Mouse (Mus musculus): ENCODE measurements around the gene Gkap1. TPM values are rescaled to one million over a fixed set of nuclear protein-coding genes. Genes with fewer than 3 reads are reported as not detected.

Gene Gkap1
- total and polyA plus RNA-seq, 2 experiments = 3.5 to 14.9 TPM

DNA sequence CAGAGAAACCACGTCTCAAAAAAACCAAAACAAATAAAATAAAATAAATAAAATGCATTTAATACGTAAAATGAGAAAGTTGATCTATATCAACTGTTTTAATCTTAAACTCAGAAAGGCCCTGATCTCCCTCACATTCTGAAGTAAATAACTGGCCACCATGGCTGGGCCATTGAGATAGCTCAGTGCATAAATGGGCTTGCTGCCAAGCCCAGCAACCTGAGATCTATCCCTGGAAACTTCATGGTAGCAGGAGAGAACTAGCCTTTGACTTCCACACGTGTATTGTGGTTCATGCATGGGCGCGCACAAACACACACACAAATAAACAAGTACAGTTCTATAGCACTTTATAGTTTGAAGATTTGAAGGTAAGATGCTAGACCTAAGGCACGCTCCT lies 74.2 kb downstream of the Gkap1 start:
- no peak for DNase-seq (ENCODE audit: extremely low read depth, low read depth, low spot score)
- WGBS = 70% methylated on average over 6 of the region's 6 CpGs

DNA sequence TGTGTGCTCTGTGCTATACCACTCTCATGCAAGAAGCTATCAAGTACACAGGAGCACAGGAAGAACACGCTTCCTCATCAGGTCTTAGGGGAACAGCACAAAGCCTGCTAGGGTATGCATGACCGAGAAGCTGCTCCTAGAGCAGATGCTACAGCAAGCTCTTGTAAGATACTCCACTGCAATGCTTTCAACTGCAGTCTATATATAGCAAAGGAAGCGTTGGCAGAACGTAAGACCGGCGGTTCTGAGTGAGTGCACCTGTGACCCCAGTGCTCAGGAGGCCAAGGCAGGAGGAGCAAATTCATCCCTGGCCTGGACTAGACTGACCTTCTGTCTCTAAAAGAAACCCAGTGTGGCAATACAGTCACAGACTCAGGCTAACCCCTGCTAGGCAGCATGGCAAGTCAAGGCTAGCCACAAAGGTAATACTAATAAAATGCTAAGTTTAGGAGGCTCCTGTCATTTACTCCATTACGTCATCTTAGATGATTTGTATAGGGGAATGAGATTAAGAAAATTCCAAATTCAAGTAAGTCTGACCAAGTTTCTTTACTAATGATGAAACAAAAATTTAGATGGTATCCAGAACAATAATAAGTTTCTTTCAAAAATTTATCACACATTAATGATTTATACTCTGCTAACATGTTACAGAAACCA lies 77.4 kb downstream of the Gkap1 start:
- peaks cover 39% of the 10 kb centered on the region for H3K79me2 ChIP-seq (ENCODE audit: control insufficient read depth, insufficient read depth, low read length)
- no peak overlapping the region for H3K9ac ChIP-seq (ENCODE audit: low read depth, low read length)
- H3K27ac ChIP-seq (replicated peaks; ENCODE audit: insufficient read depth, low read depth, low read length) = no peak overlapping the region
- 56% methylated on average over 7 of the region's 7 CpGs for WGBS
- no peak overlapping the region for H3K4me3 ChIP-seq (ENCODE audit: insufficient read depth, low read depth, low read length)
- peaks cover 13% of the 10 kb centered on the region; the same call in 1 of the 2 replicates for H3K36me3 ChIP-seq (ENCODE audit: control insufficient read depth, insufficient read depth, low read length)
- no peak for TF ChIP-seq POLR2A (IDR thresholded peaks at IDR 0.05; ENCODE audit: extremely low read depth, insufficient read depth, low read length)
- TF ChIP-seq CTCF (IDR thresholded peaks at IDR 0.05; ENCODE audit: low read depth, low read length) = no peak
- peaks cover 23% of the 10 kb centered on the region for H3K4me1 ChIP-seq (ENCODE audit: control insufficient read depth, insufficient read depth, low read length)
- no peaks in the 10 kb centered on the region for H3K27me3 ChIP-seq (ENCODE audit: control insufficient read depth, insufficient read depth, low read length)
- peak; percentile 72 for DNase-seq (ENCODE audit: extremely low read depth, low read depth, low spot score)

More for the DNA sequence above, 74.2 kb downstream of the Gkap1 start:
- H3K4me3 ChIP-seq (ENCODE audit: insufficient read depth, low read depth, low read length) = no peak overlapping the region
- H3K27ac ChIP-seq (replicated peaks; ENCODE audit: insufficient read depth, low read depth, low read length) = no peak overlapping the region
- peaks cover 55% of the 10 kb centered on the region for H3K79me2 ChIP-seq (ENCODE audit: control insufficient read depth, insufficient read depth, low read length)
- TF ChIP-seq POLR2A (IDR thresholded peaks at IDR 0.05; ENCODE audit: extremely low read depth, insufficient read depth, low read length) (no peak), CTCF (IDR thresholded peaks at IDR 0.05; ENCODE audit: low read depth, low read length) (no peak)
- H3K36me3 ChIP-seq (ENCODE audit: control insufficient read depth, insufficient read depth, low read length) = peaks cover 2% of the 10 kb centered on the region; the same call in 1 of the 2 replicates
- H3K27me3 ChIP-seq (ENCODE audit: control insufficient read depth, insufficient read depth, low read length) = no peaks in the 10 kb centered on the region
- no peak overlapping the region for H3K9ac ChIP-seq (ENCODE audit: low read depth, low read length)
- peaks cover 27% of the 10 kb centered on the region for H3K4me1 ChIP-seq (ENCODE audit: control insufficient read depth, insufficient read depth, low read length)

DNA sequence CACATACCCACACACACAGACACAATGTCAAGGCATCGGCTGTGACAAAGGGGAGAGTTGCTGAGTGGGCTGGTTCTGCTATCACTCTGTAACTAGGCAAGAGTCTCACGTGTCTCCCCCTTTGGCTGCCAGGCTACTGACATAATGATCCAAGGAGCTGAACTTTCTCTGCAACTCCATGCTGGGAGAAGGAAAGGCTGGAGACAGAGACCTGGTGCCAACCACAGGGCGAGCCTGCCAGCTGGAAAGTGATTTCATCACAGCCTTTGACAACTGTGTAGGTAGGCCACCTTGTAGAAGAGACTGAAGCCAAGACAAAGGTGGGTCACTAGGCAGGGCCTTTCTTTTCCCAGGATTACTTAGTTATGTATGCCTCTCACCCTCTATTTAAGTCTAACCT lies 78.3 kb downstream of the Gkap1 start:
- Histone ChIP-seq H3K27ac (replicated peaks; ENCODE audit: insufficient read depth, low read depth, low read length) (no peak overlapping the region), H3K27me3 (ENCODE audit: control insufficient read depth, insufficient read depth, low read length) (no peaks in the 10 kb centered on the region), H3K4me1 (ENCODE audit: control insufficient read depth, insufficient read depth, low read length) (peaks cover 20% of the 10 kb centered on the region), H3K36me3 (ENCODE audit: control insufficient read depth, insufficient read depth, low read length) (peaks cover 17% of the 10 kb centered on the region; the same call in 1 of the 2 replicates), H3K9ac (ENCODE audit: low read depth, low read length) (no peak overlapping the region), H3K4me3 (ENCODE audit: insufficient read depth, low read depth, low read length) (no peak overlapping the region), H3K79me2 (ENCODE audit: control insufficient read depth, insufficient read depth, low read length) (peaks cover 32% of the 10 kb centered on the region; the same call in 1 of the 2 replicates)
- no peak for TF ChIP-seq POLR2A (IDR thresholded peaks at IDR 0.05; ENCODE audit: extremely low read depth, insufficient read depth, low read length)
- TF ChIP-seq CTCF (IDR thresholded peaks at IDR 0.05; ENCODE audit: low read depth, low read length) = no peak
- DNase-seq (ENCODE audit: extremely low read depth, low read depth, low spot score) = peak; percentile 75
- 26% methylated on average over 3 of the region's 3 CpGs for WGBS

DNA sequence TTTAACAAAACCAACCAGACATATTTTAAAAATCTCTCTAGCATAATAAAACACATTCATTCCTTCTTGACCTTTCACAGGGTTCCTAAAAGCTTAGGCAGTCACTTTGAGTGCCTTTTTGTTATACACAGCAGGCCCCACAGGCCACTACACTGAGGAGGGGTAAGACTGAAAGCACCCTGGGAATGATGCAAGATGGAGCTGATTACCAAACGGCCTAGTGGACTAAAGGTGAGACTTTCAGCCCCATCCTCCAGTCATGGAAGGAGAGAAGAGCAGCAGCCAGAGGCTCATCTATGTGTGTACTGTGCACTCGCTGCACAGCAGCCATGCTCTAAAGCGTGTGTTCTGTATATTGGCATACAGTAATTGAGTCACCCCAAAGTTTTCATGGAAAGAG lies 80.6 kb downstream of the Gkap1 start:
- no peak overlapping the region for H3K9ac ChIP-seq (ENCODE audit: low read depth, low read length)
- peaks cover 23% of the 10 kb centered on the region; the same call in 1 of the 2 replicates for H3K79me2 ChIP-seq (ENCODE audit: control insufficient read depth, insufficient read depth, low read length)
- no peak overlapping the region for H3K4me3 ChIP-seq (ENCODE audit: insufficient read depth, low read depth, low read length)
- WGBS = 32% methylated on average over 3 of the region's 3 CpGs
- no peak overlapping the region for H3K27ac ChIP-seq (replicated peaks; ENCODE audit: insufficient read depth, low read depth, low read length)
- peak; percentile 78 for DNase-seq (ENCODE audit: extremely low read depth, low read depth, low spot score)
- peaks cover 34% of the 10 kb centered on the region for H3K36me3 ChIP-seq (ENCODE audit: control insufficient read depth, insufficient read depth, low read length)
- TF ChIP-seq POLR2A (IDR thresholded peaks at IDR 0.05; ENCODE audit: extremely low read depth, insufficient read depth, low read length) (no peak), CTCF (IDR thresholded peaks at IDR 0.05; ENCODE audit: low read depth, low read length) (no peak)
- H3K4me1 ChIP-seq (ENCODE audit: control insufficient read depth, insufficient read depth, low read length) = peaks cover 20% of the 10 kb centered on the region
- H3K27me3 ChIP-seq (ENCODE audit: control insufficient read depth, insufficient read depth, low read length) = no peaks in the 10 kb centered on the region

DNA sequence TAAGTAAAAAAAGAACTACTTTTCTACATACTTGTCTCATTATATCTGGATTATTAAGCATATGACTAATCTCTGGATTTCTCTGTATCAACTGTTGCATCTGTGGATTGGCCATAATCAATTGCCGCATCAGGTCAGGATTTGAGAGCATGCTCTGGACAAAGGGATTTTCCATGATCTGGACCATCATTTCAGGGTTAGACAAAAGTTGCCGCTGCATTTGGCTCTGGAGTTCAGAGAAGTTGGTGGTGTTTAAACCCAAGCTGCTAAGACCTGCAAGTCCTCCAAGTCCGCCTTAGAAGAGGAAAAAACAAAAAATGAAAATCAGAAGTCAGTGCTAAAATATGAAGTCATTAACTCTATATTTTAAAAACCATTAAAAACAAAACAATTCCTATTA lies 82.3 kb downstream of the Gkap1 start:
- WGBS = 95% methylated on average over 3 of the region's 3 CpGs
- Histone ChIP-seq H3K4me1 (ENCODE audit: control insufficient read depth, insufficient read depth, low read length) (peaks cover 17% of the 10 kb centered on the region), H3K27ac (replicated peaks; ENCODE audit: insufficient read depth, low read depth, low read length) (no peak overlapping the region), H3K79me2 (ENCODE audit: control insufficient read depth, insufficient read depth, low read length) (peaks cover 20% of the 10 kb centered on the region; the same call in 1 of the 2 replicates), H3K27me3 (ENCODE audit: control insufficient read depth, insufficient read depth, low read length) (no peaks in the 10 kb centered on the region), H3K9ac (ENCODE audit: low read depth, low read length) (no peak overlapping the region), H3K36me3 (ENCODE audit: control insufficient read depth, insufficient read depth, low read length) (peaks cover 37% of the 10 kb centered on the region), H3K4me3 (ENCODE audit: insufficient read depth, low read depth, low read length) (no peak overlapping the region)
- TF ChIP-seq POLR2A (IDR thresholded peaks at IDR 0.05; ENCODE audit: extremely low read depth, insufficient read depth, low read length) (no peak), CTCF (IDR thresholded peaks at IDR 0.05; ENCODE audit: low read depth, low read length) (no peak)
- no peak for DNase-seq (ENCODE audit: extremely low read depth, low read depth, low spot score)

DNA sequence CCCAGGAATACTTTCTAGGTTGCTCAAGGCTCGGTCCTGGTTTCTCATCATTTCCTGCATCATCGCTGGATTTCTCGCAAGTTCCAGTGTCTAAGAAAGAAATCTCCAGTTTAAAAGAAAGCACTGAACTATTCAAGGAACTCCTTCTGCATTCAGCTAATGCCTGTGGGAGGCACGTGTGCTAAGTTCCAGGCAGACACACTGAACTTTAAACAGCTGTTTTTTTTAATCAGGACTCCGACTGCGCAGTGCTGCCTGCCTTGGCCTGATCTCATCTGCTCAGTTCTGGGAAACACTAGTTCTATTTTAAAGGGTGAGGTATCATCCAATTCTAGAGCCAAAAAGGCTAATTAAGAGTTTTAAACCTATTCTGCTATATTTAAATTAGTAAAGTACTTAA lies 83.4 kb downstream of the Gkap1 start:
- Histone ChIP-seq H3K4me1 (ENCODE audit: control insufficient read depth, insufficient read depth, low read length) (peaks cover 7% of the 10 kb centered on the region; the same call in 1 of the 2 replicates), H3K9ac (ENCODE audit: low read depth, low read length) (no peak overlapping the region), H3K4me3 (ENCODE audit: insufficient read depth, low read depth, low read length) (no peak overlapping the region), H3K27me3 (ENCODE audit: control insufficient read depth, insufficient read depth, low read length) (no peaks in the 10 kb centered on the region), H3K36me3 (ENCODE audit: control insufficient read depth, insufficient read depth, low read length) (peaks cover 47% of the 10 kb centered on the region), H3K79me2 (ENCODE audit: control insufficient read depth, insufficient read depth, low read length) (peaks cover 21% of the 10 kb centered on the region; the same call in 1 of the 2 replicates), H3K27ac (replicated peaks; ENCODE audit: insufficient read depth, low read depth, low read length) (no peak overlapping the region)
- 81% methylated on average over 6 of the region's 6 CpGs for WGBS
- DNase-seq (ENCODE audit: extremely low read depth, low read depth, low spot score) = no peak
- no peak for TF ChIP-seq CTCF (IDR thresholded peaks at IDR 0.05; ENCODE audit: low read depth, low read length)
- TF ChIP-seq POLR2A (IDR thresholded peaks at IDR 0.05; ENCODE audit: extremely low read depth, insufficient read depth, low read length) = no peak
